Mouse (Mus musculus): ENCODE measurements at regions not wholly inside any gene's neighbourhood (a gene's known extent, or its start where the extent isn't known, plus 50 kb on each side); places are given as distances from the start of the nearest gene placed in this dataset.

DNA sequence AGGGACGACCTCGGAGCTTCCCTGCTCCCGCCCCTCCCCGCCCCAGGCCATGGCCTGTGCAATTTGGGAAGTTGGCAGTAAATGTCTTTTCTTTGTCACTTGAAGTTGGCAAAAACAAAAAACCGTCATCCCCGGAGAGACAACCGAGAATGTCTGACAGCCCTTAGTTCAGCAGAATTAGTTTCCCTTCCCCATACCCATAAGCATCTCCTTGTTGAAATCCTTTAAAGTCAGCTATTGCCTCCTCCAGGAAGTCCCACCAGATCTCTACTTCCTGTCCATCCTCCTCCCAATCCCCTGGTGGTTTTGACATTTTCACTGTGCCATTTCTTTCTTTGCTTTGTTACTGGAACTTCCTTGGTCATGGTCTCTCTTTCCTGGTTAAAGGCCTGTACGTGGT, 54.8 kb downstream of the Foxb1 start:
- H3K9ac ChIP-seq = no peak overlapping the region
- no peak overlapping the region for H3K4me2 ChIP-seq
- H3K4me3 ChIP-seq = no peak overlapping the region
- H3K9me3 ChIP-seq (replicated peaks) = 0 out of 2 replicates have a peak, but pooled peaks cover 5% of the 10 kb centered on the region
- no peaks in the 10 kb centered on the region for H3K4me1 ChIP-seq (replicated peaks)
- no peaks in the 10 kb centered on the region for H3K36me3 ChIP-seq
- no peak overlapping the region for H3K27ac ChIP-seq (ENCODE audit: poor library complexity, severe bottlenecking)
- no peaks in the 10 kb centered on the region for H3K27me3 ChIP-seq (replicated peaks)
- WGBS = 86% methylated on average over 8 of the region's 8 CpGs
- ATAC-seq (ENCODE audit: insufficient number of reproducible peaks, low FRiP score) = no peak

DNA sequence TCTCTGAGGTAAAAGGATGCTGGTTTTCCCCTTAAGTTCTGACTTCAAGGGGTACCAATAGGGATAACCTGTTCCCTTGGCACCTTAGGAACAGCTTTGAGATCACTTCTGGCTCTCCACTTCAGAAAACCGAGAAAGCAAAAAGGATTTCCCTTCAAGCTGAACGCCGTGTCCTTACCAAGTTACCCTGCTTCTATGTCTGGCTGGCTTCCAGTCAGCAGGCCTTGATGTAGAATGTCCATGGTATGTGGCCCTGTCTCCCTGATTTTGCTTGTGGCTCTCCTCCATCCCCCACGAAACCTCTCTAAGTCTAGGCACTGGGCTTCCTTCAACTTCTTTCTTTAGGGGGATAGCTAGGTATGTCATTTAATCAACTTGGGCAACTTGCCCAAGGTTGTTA, 55.7 kb downstream of the Foxb1 start:
- 66% methylated on average over 4 of the region's 4 CpGs for WGBS
- H3K36me3 ChIP-seq = no peaks in the 10 kb centered on the region

DNA sequence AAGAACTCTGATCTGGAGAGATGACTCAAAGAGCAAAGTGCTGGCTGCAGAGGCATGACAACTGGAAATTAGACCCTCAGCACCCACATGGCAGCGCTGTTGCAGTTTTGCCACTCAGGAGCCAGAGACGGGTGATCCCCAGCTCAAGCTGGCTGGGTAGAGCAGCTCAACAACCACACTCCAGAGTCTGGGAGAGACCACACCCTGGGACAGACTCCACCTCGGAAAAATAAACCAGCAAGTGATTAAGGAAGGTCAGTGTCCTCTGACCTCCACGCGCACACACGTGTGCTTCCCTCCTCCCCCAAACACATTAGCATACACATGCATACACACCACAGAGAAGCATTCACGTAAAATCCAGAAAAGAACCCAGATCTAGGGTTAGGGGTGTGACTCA, 57.0 kb downstream of the Foxb1 start:
- no peak overlapping the region for H3K27ac ChIP-seq (ENCODE audit: poor library complexity, severe bottlenecking)
- no peak overlapping the region for H3K4me3 ChIP-seq
- H3K36me3 ChIP-seq = no peaks in the 10 kb centered on the region
- ATAC-seq (ENCODE audit: insufficient number of reproducible peaks, low FRiP score) = no peak
- H3K9ac ChIP-seq = no peak overlapping the region
- no peaks in the 10 kb centered on the region for H3K4me1 ChIP-seq (replicated peaks)
- H3K4me2 ChIP-seq = no peak overlapping the region
- H3K27me3 ChIP-seq (replicated peaks) = no peaks in the 10 kb centered on the region
- 0 out of 2 replicates have a peak, but pooled peaks cover 5% of the 10 kb centered on the region for H3K9me3 ChIP-seq (replicated peaks)
- 61% methylated on average over 7 of the region's 7 CpGs for WGBS

More for the DNA sequence above, 55.7 kb downstream of the Foxb1 start:
- no peak overlapping the region for H3K4me3 ChIP-seq
- H3K9me3 ChIP-seq (replicated peaks) = 0 out of 2 replicates have a peak, but pooled peaks cover 5% of the 10 kb centered on the region
- H3K9ac ChIP-seq = no peak overlapping the region
- ATAC-seq (ENCODE audit: insufficient number of reproducible peaks, low FRiP score) = no peak
- no peaks in the 10 kb centered on the region for H3K4me1 ChIP-seq (replicated peaks)
- H3K27me3 ChIP-seq (replicated peaks) = no peaks in the 10 kb centered on the region
- no peak overlapping the region for H3K27ac ChIP-seq (ENCODE audit: poor library complexity, severe bottlenecking)
- no peak overlapping the region for H3K4me2 ChIP-seq

DNA sequence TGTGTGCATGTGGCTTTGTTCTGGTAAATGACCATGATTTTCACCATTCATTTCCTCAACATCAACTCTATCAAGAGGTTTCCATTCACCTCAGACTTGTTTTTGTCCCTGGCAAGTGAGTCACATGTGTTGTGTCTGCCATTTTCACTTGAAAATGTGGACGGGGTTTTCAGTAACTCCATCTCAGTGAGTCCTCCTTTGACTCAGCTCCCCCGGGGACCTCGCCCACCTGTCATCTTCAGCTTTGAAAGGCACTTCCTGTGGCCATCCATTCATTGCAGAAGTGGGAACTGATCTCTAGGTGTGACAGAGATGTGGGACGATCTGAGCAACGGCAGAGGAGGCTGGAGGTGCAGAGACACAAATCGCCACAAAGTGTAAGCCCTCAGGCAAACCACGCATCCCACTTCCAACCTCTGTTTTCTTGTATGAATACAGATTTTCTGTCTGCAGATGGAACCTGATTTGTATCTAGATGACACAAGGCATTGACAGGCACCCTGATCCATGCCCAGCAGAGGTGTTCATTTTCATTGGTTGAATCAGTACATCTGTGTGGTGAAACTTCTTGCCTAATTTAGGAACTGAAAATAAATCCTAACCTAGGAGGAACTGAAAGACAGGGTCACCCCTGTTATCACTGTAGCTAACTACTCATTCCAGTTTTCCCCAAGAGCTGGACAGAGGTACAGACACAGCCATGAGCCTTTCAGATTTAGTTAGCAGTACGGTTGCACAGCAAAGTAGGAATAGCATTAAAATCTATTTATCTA, 58.4 kb downstream of the Foxb1 start:
- H3K4me2 ChIP-seq = no peak overlapping the region
- no peaks in the 10 kb centered on the region for H3K27me3 ChIP-seq (replicated peaks)
- WGBS = 73% methylated on average over 8 of the region's 8 CpGs
- H3K9me3 ChIP-seq (replicated peaks) = no peaks in the 10 kb centered on the region
- H3K4me1 ChIP-seq (replicated peaks) = no peaks in the 10 kb centered on the region
- no peaks in the 10 kb centered on the region for H3K36me3 ChIP-seq
- no peak overlapping the region for H3K9ac ChIP-seq
- no peak overlapping the region for H3K27ac ChIP-seq (ENCODE audit: poor library complexity, severe bottlenecking)
- ATAC-seq (ENCODE audit: insufficient number of reproducible peaks, low FRiP score) = no peak
- no peak overlapping the region for H3K4me3 ChIP-seq

DNA sequence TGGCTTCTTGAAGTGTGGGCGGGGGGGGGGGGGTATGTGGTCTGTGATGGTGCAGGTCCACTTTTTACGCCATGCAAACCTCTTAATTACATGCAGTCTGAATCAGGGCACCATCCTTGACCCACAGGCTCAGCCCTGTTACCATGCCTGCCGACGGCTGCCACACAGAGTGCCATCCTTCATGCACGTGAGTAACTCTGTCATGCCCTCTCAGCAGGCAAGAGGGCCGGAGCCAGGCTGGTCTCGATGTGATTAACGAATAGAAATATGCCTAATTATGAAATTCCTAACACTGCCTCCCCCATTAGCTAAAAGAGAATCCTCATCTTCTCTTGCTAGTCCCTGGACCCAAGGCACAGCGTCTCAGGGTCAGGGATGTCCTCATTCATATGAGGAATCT, 60.0 kb downstream of the Foxb1 start:
- no peak for ATAC-seq (ENCODE audit: insufficient number of reproducible peaks, low FRiP score)
- Histone ChIP-seq H3K27me3 (replicated peaks) (no peaks in the 10 kb centered on the region), H3K27ac (ENCODE audit: poor library complexity, severe bottlenecking) (no peak overlapping the region), H3K9me3 (replicated peaks) (no peaks in the 10 kb centered on the region), H3K9ac (no peak overlapping the region), H3K4me2 (no peak overlapping the region), H3K4me1 (replicated peaks) (no peaks in the 10 kb centered on the region), H3K36me3 (no peaks in the 10 kb centered on the region), H3K4me3 (no peak overlapping the region)
- 71% methylated on average over 9 of the region's 9 CpGs for WGBS

DNA sequence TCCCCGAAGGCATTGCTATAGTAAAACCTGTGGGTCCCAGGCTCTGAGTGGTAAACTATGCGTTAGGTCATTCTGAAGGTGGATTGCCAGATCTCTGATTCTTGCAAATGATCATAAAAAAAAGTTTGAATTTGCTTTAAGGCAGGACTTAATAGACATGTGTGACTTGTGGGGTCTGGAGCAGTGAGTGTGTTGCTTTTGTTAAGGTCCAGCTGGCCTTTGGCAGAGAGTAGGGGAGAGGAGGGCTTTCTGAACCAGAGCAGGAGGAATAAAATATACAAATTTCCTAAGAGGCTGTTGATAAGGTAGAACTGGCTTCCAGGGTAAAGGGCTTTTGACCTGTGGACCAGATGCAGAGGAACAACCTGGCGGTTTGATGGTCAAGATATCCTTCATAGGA, 69.0 kb downstream of the Foxb1 start:
- Histone ChIP-seq H3K27me3 (replicated peaks) (no peaks in the 10 kb centered on the region; the same call in 1 of the 2 replicates), H3K9me3 (replicated peaks) (no peaks in the 10 kb centered on the region), H3K9ac (no peak overlapping the region), H3K36me3 (no peaks in the 10 kb centered on the region), H3K4me2 (no peak overlapping the region), H3K27ac (ENCODE audit: poor library complexity, severe bottlenecking) (no peak overlapping the region), H3K4me3 (no peak overlapping the region), H3K4me1 (replicated peaks) (no peaks in the 10 kb centered on the region)
- WGBS = 77% methylated on average over 3 of the region's 3 CpGs
- ATAC-seq (ENCODE audit: insufficient number of reproducible peaks, low FRiP score) = no peak

DNA sequence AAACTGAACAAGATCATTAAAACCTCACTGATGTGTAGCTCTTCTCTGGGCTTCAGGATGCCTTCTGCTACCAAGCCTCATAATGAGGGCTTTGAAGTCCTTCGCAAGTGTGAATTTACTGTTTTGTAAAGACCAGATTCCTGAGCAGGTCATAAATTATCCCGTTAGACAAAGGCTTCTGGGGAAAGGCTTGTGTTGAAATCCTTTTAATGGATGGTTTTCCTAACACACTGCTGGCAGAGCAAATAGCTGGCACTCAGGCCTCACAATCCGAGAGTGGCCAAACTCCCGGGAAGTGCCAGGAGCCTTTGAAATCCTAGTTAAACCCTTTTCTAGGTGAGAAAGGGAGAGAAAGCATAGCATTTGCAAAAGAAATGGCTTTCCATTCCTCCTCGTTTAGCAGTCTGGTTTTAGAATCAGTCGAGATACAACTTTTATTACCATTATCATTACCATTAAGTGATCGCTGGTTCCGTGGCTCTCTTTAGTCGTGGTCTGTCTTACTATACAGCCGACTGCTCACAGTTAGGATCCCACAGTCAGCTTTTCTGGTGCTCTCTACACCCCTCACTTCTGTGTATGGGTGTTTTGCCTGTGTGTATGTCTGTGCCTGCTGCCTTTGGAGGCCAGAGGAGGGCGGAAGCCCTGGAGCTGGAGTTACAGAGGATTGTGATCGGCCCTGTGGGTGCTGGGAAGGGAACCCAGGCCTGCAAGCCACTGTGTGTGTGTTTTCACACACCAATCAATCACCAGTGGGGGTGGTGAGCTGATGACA, 73.2 kb downstream of the Foxb1 start:
- no peak overlapping the region for H3K4me3 ChIP-seq
- H3K9ac ChIP-seq = no peak overlapping the region
- 39% methylated on average over 12 of the region's 12 CpGs for WGBS

DNA sequence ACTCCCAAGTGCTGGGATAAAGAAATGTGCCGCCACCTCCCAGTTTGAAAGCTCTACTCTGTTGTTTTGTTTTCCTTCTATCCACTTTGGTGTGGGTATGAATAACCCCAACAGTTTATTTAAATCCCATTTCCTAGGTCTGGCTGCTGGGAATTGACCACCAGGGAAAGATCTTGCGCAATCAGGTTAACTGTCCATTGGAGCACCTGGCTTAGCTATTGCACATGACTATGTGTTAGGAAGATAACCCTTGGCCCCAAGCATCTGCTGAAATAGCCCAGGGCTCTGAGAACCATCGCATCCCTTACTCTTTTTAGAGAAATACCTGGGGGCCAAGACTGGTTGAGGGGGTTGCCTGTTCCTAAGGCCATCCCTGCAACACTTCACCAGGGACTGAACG, 74.0 kb downstream of the Foxb1 start:
- H3K4me1 ChIP-seq (replicated peaks) = no peaks in the 10 kb centered on the region
- no peak overlapping the region for H3K4me3 ChIP-seq
- H3K4me2 ChIP-seq = no peak overlapping the region
- no peak overlapping the region for H3K27ac ChIP-seq (ENCODE audit: poor library complexity, severe bottlenecking)
- no peaks in the 10 kb centered on the region for H3K36me3 ChIP-seq
- no peaks in the 10 kb centered on the region; the same call in 1 of the 2 replicates for H3K27me3 ChIP-seq (replicated peaks)
- no peak overlapping the region for H3K9ac ChIP-seq
- 72% methylated on average over 4 of the region's 4 CpGs for WGBS
- ATAC-seq (ENCODE audit: insufficient number of reproducible peaks, low FRiP score) = no peak
- H3K9me3 ChIP-seq (replicated peaks) = no peaks in the 10 kb centered on the region

More for the DNA sequence above, 73.2 kb downstream of the Foxb1 start:
- no peaks in the 10 kb centered on the region for H3K9me3 ChIP-seq (replicated peaks)
- H3K27ac ChIP-seq (ENCODE audit: poor library complexity, severe bottlenecking) = no peak overlapping the region
- H3K36me3 ChIP-seq = no peaks in the 10 kb centered on the region
- ATAC-seq (ENCODE audit: insufficient number of reproducible peaks, low FRiP score) = no peak
- no peak overlapping the region for H3K4me2 ChIP-seq
- H3K27me3 ChIP-seq (replicated peaks) = no peaks in the 10 kb centered on the region; the same call in 1 of the 2 replicates
- H3K4me1 ChIP-seq (replicated peaks) = no peaks in the 10 kb centered on the region

DNA sequence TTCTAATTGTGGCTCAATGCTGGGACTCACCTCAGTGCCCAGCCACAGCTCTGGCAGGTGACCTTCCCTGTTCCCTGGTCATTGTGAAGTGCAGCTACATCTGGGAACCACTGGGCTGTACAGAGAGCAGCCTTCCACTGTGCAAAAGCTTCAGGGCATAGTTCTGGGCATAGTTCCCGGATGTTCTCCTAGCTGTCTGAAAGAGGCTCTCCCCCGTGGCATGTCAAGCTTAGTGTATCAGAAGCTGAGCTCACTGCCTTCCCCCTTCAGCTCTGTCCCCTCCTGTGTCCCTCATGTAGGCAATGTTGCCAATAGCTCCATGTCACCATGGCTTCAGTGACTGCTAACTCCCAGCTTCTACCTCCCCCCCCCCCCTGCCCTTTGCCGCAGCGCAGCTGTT, 75.1 kb downstream of the Foxb1 start:
- no peak overlapping the region for H3K4me2 ChIP-seq
- no peaks in the 10 kb centered on the region for H3K4me1 ChIP-seq (replicated peaks)
- H3K9ac ChIP-seq = no peak overlapping the region
- no peak for ATAC-seq (ENCODE audit: insufficient number of reproducible peaks, low FRiP score)
- H3K36me3 ChIP-seq = no peaks in the 10 kb centered on the region
- no peaks in the 10 kb centered on the region for H3K9me3 ChIP-seq (replicated peaks)
- H3K27me3 ChIP-seq (replicated peaks) = no peaks in the 10 kb centered on the region; the same call in 1 of the 2 replicates
- no peak overlapping the region for H3K4me3 ChIP-seq
- no peak overlapping the region for H3K27ac ChIP-seq (ENCODE audit: poor library complexity, severe bottlenecking)
- WGBS = 67% methylated on average over 4 of the region's 4 CpGs

DNA sequence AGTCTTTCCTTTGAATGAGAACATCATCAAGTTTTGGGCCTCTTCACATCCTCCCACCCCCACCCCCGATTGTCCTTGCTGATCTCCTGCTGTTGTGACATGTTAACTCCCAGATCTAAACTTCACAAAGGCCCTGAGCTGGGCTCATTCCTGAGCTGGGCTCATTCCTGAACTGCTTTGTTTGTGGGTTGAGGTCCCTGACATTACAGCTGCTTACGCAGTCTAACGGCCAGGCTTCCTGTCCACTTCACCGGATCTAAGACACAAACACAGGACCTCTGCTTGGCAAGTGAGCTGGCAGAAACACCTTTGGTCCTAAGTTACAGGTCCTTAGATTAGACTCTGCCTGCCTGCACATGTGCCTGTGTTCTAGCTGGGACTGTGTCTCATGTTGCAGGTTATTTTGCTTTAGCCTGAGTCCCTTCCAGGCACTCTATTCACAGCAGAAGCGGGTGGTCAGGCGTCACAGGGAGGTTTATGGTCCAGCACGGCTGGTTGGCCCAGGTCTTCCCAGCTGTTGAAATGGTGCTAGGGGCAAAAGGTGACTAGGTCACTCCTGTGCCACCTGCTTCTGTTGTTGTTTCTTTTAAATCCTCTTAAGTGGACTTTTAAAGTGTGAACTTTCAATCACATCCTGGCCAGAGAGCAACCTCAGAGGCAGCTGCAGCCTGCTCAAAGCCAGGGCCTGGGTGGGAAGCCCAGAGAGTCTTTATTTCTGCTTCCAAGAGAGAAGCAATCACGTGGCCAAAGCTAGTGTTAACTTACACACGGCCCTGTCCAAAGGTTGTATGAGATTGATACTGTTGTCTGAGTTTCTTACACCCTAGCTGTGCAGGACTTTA, 79.1 kb downstream of the Foxb1 start:
- Histone ChIP-seq H3K27ac (ENCODE audit: poor library complexity, severe bottlenecking) (no peak overlapping the region), H3K4me2 (no peak overlapping the region), H3K9ac (no peak overlapping the region), H3K4me3 (no peak overlapping the region), H3K9me3 (replicated peaks) (peaks cover 4% of the 10 kb centered on the region; the same call in 1 of the 2 replicates), H3K36me3 (no peaks in the 10 kb centered on the region), H3K4me1 (replicated peaks) (no peaks in the 10 kb centered on the region), H3K27me3 (replicated peaks) (no peaks in the 10 kb centered on the region)
- ATAC-seq (ENCODE audit: insufficient number of reproducible peaks, low FRiP score) = no peak
- WGBS = 31% methylated on average over 9 of the region's 9 CpGs

DNA sequence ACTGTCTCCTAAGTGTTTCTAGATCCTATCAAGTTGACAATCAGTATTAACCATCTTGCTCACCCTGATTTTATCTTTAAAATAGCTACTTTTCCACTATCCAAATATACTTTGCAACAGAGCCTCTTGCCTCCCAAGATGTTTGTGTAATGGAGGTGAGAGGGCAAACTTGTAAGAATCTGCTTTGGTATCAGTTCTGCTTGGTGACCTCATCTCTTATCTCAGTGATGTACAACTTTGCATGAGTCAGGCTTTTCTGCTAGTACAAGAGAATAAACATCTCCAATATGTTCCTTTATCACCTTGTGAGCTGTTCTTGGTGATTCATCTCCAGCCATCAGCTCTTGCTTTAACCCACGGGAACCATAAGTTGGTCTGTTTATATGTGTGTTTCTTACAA, 82.1 kb downstream of the Foxb1 start:
- Histone ChIP-seq H3K27ac (ENCODE audit: poor library complexity, severe bottlenecking) (no peak overlapping the region), H3K4me2 (no peak overlapping the region), H3K9ac (no peak overlapping the region), H3K27me3 (replicated peaks) (peaks cover 20% of the 10 kb centered on the region; the same call in 1 of the 2 replicates), H3K36me3 (no peaks in the 10 kb centered on the region), H3K4me3 (no peak overlapping the region), H3K9me3 (replicated peaks) (peaks cover 4% of the 10 kb centered on the region; the same call in 1 of the 2 replicates), H3K4me1 (replicated peaks) (no peaks in the 10 kb centered on the region)
- WGBS = 57% methylated on average over 1 of the region's 1 CpGs
- no peak for ATAC-seq (ENCODE audit: insufficient number of reproducible peaks, low FRiP score)
